Mouse (Mus musculus) limb, embryonic 10.5 days (tissue): ENCODE data around the gene Patz1. TPM values are rescaled to one million over a fixed set of nuclear protein-coding genes. Genes with fewer than 3 reads are reported as not detected.

Experiments used
- DNase-seq: peaks from one replicate; pipeline ENCODE4 v3.0.0-alpha.2; 2017; ENCODE audit warnings: low spot score
- H3K27ac ChIP-seq: fragments of 300-500 bp; sonication (generic); 2 replicates; pipeline ENCODE4 v1.5.1; 2016; ENCODE audit warnings: mild to moderate bottlenecking
- H3K27me3 ChIP-seq: fragments of 300-500 bp; sonication (generic); 2 replicates; pipeline ENCODE4 v1.6.1; 2016; ENCODE audit warnings: low read depth, mild to moderate bottlenecking; ENCODE audit not compliant: poor library complexity, severe bottlenecking
- H3K36me3 ChIP-seq: fragments of 300-500 bp; sonication (generic); 2 replicates; pipeline ENCODE4 v1.6.1; 2016; ENCODE audit warnings: mild to moderate bottlenecking, moderate library complexity
- H3K4me1 ChIP-seq: fragments of 300-500 bp; sonication (generic); 2 replicates; pipeline ENCODE4 v1.6.1; 2016
- H3K4me3 ChIP-seq: fragments of 300-500 bp; sonication (generic); 2 replicates; pipeline ENCODE4 v1.5.1; 2016; ENCODE audit warnings: mild to moderate bottlenecking, moderate library complexity
- H3K9me3 ChIP-seq: fragments of 300-500 bp; sonication (generic); replicated peaks from 2 replicates; pipeline ENCODE4 v1.6.1; 2016; ENCODE audit warnings: mild to moderate bottlenecking
- WGBS: fragments of 180-500 bp; shearing (Covaris S2); methylation state at CpG from one replicate; pipeline ENCODE4 v1.1.7; 2016; 5-methylcytosine and 5-hydroxymethylcytosine counted together
- polyA plus RNA-seq: library from polyadenylated mRNA; unstranded; fragments of >200 nt; fragmentation: Nextera tagmentation; extraction: Ambion mirVana; gene quantifications from 2 replicates; pipeline ENCODE4 v1.2.1, GENCODE M21; 2016

Gene Patz1
- polyA plus RNA-seq, 1 experiment from 2014 or later, result 80.2 TPM

- DNase-seq, result no peak
- Histone ChIP-seq H3K27ac (no peak overlapping the region), H3K9me3 (no peaks in the 10 kb centered on the region), H3K4me3 (no peak overlapping the region), H3K4me1 (peaks cover 31% of the 10 kb centered on the region), H3K27me3 (no peaks in the 10 kb centered on the region), H3K36me3 (peaks cover 100% of the 10 kb centered on the region)
- 94% methylated on average over 10 of the region's 10 CpGs for WGBS
These were observed 9.5 kb downstream of the Patz1 start for GRCm38 (mm10) chr11:3297871-3298812.

- Histone ChIP-seq H3K36me3 (peaks cover 100% of the 10 kb centered on the region), H3K27ac (no peak overlapping the region), H3K27me3 (no peaks in the 10 kb centered on the region), H3K4me1 (peaks cover 24% of the 10 kb centered on the region), H3K4me3 (no peak overlapping the region), H3K9me3 (no peaks in the 10 kb centered on the region)
- 95% methylated on average over 14 of the region's 14 CpGs for WGBS
- no peak for DNase-seq
These were observed 10.1 kb downstream of the Patz1 start for GRCm38 (mm10) chr11:3298813-3299185.

GRCm38 (mm10) chr11:3301075-3301474 lies 12.4 kb downstream of the Patz1 start:
- WGBS, result 98% methylated on average over 5 of the region's 5 CpGs
- H3K36me3 ChIP-seq, result peaks cover 100% of the 10 kb centered on the region
- no peak for DNase-seq

GRCm38 (mm10) chr11:3302385-3302784 lies 13.7 kb downstream of the Patz1 start:
- no peaks in the 10 kb centered on the region for H3K4me1 ChIP-seq
- no peaks in the 10 kb centered on the region for H3K9me3 ChIP-seq
- H3K4me3 ChIP-seq, result no peak overlapping the region
- peaks cover 100% of the 10 kb centered on the region for H3K36me3 ChIP-seq
- 96% methylated on average over 4 of the region's 4 CpGs for WGBS
- H3K27ac ChIP-seq, result no peak overlapping the region
- DNase-seq, result no peak
- no peaks in the 10 kb centered on the region for H3K27me3 ChIP-seq

More at GRCm38 (mm10) chr11:3301075-3301474, 12.4 kb downstream of the Patz1 start:
- Histone ChIP-seq H3K27me3 (no peaks in the 10 kb centered on the region), H3K9me3 (no peaks in the 10 kb centered on the region), H3K4me3 (no peak overlapping the region), H3K27ac (no peak overlapping the region), H3K4me1 (peaks cover 4% of the 10 kb centered on the region; the same call in 1 of the 2 replicates)

- 88% methylated on average over 4 of the region's 4 CpGs for WGBS
These were observed 14.1 kb downstream of the Patz1 start for GRCm38 (mm10) chr11:3302792-3303191.

GRCm38 (mm10) chr11:3305821-3306220 lies 17.1 kb downstream of the Patz1 start:
- no peaks in the 10 kb centered on the region for H3K27me3 ChIP-seq
- 95% methylated on average over 4 of the region's 4 CpGs for WGBS
- no peak for DNase-seq

More at GRCm38 (mm10) chr11:3302792-3303191, 14.1 kb downstream of the Patz1 start:
- H3K27ac ChIP-seq, result no peak overlapping the region
- H3K4me1 ChIP-seq, result no peaks in the 10 kb centered on the region
- no peak overlapping the region for H3K4me3 ChIP-seq
- no peak for DNase-seq
- H3K9me3 ChIP-seq, result no peaks in the 10 kb centered on the region
- peaks cover 100% of the 10 kb centered on the region for H3K36me3 ChIP-seq
- no peaks in the 10 kb centered on the region for H3K27me3 ChIP-seq

GRCm38 (mm10) chr11:3307875-3308274 lies 19.2 kb downstream of the Patz1 start:
- WGBS, result 95% methylated on average over 3 of the region's 3 CpGs
- Histone ChIP-seq H3K4me1 (no peaks in the 10 kb centered on the region), H3K36me3 (peaks cover 99% of the 10 kb centered on the region), H3K4me3 (no peak overlapping the region), H3K27ac (no peak overlapping the region), H3K27me3 (no peaks in the 10 kb centered on the region), H3K9me3 (no peaks in the 10 kb centered on the region)
- no peak for DNase-seq

More at GRCm38 (mm10) chr11:3305821-3306220, 17.1 kb downstream of the Patz1 start:
- H3K4me1 ChIP-seq, result no peaks in the 10 kb centered on the region
- no peaks in the 10 kb centered on the region for H3K9me3 ChIP-seq
- H3K4me3 ChIP-seq, result no peak overlapping the region
- H3K27ac ChIP-seq, result no peak overlapping the region
- H3K36me3 ChIP-seq, result peaks cover 100% of the 10 kb centered on the region

GRCm38 (mm10) chr11:3309884-3310283 lies 21.2 kb downstream of the Patz1 start:
- Histone ChIP-seq H3K4me3 (no peak overlapping the region), H3K4me1 (no peaks in the 10 kb centered on the region), H3K9me3 (no peaks in the 10 kb centered on the region), H3K36me3 (peaks cover 91% of the 10 kb centered on the region), H3K27me3 (no peaks in the 10 kb centered on the region), H3K27ac (no peak overlapping the region)
- no peak for DNase-seq
- 97% methylated on average over 4 of the region's 4 CpGs for WGBS

- Histone ChIP-seq H3K27ac (no peak overlapping the region), H3K9me3 (no peaks in the 10 kb centered on the region), H3K27me3 (no peaks in the 10 kb centered on the region), H3K4me3 (no peak overlapping the region), H3K36me3 (peaks cover 80% of the 10 kb centered on the region), H3K4me1 (no peaks in the 10 kb centered on the region)
- no peak for DNase-seq
- 89% methylated on average over 10 of the region's 10 CpGs for WGBS
These were observed 22.3 kb downstream of the Patz1 start for GRCm38 (mm10) chr11:3310789-3311585.

- 85% methylated on average over 10 of the region's 10 CpGs for WGBS
- DNase-seq, result no peak
- H3K4me1 ChIP-seq, result no peaks in the 10 kb centered on the region
- H3K9me3 ChIP-seq, result no peaks in the 10 kb centered on the region
- 0 out of 2 replicates have a peak overlapping the region, but pooled peaks have one; percentile 4 for H3K27ac ChIP-seq
- H3K27me3 ChIP-seq, result no peaks in the 10 kb centered on the region
- peaks cover 73% of the 10 kb centered on the region for H3K36me3 ChIP-seq
- H3K4me3 ChIP-seq, result no peak overlapping the region
These were observed 23.1 kb downstream of the Patz1 start for GRCm38 (mm10) chr11:3311586-3312347.

GRCm38 (mm10) chr11:3313294-3313693 lies 24.6 kb downstream of the Patz1 start:
- no peaks in the 10 kb centered on the region for H3K27me3 ChIP-seq
- no peak overlapping the region for H3K4me3 ChIP-seq
- no peaks in the 10 kb centered on the region for H3K4me1 ChIP-seq
- no peak for DNase-seq
- WGBS, result 97% methylated on average over 1 of the region's 1 CpGs
- H3K9me3 ChIP-seq, result no peaks in the 10 kb centered on the region
- peaks cover 60% of the 10 kb centered on the region for H3K36me3 ChIP-seq
- no peak overlapping the region for H3K27ac ChIP-seq

GRCm38 (mm10) chr11:3314148-3314547 lies 25.5 kb downstream of the Patz1 start:
- no peak overlapping the region for H3K4me3 ChIP-seq
- 34% methylated on average over 2 of the region's 2 CpGs for WGBS
- H3K36me3 ChIP-seq, result peaks cover 52% of the 10 kb centered on the region
- no peaks in the 10 kb centered on the region for H3K4me1 ChIP-seq
- no peaks in the 10 kb centered on the region for H3K9me3 ChIP-seq
- no peak overlapping the region for H3K27ac ChIP-seq
- DNase-seq, result no peak
- H3K27me3 ChIP-seq, result no peaks in the 10 kb centered on the region
